Comparison of ENCODE assay signal across 9 mouse cellular contexts in the genomic region with DNA sequence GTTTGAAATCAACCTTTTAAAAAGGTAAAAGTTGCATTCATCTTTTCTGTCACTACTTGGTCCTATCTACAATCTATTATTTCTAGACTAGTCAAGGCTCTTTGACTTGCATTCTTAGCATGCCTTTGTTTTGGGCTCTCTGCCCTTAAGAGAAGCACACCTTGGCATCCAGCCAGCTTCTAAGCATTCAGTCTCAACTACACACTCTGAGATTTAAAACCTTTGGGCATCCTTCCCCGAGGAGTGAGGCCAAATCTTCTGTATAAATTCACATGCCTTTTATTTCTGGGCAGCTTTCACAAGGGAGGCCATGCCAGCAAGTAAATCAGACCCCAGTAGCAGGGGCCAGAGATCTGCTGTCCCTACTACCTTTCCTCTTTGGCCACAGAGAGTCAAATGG.
DNase-seq lines count a peak whose midpoint lies in the region; ATAC-seq lines count a peak whose summit lies in the region.
"Had no signal": no experiment of that assay in that cellular context is flagged by ENCODE, and none has a peak within 500 bp of the region (broad histone marks: within the 10 kb centered on the region; RNA-seq: fewer than 3 reads in every experiment).

No protein-coding gene starts in this region.

- H3K4me3 ChIP-seq in midbrain, embryonic 13.5 days (replicated peaks) = no peak overlapping the region
- H3K4me3 ChIP-seq in midbrain, embryonic 11.5 days (ENCODE audit: low read depth, low read length) = no peak overlapping the region
- H3K4me3 ChIP-seq in forebrain, embryonic 12.5 days (replicated peaks) = no peak overlapping the region
- H3K4me3 ChIP-seq: liver, embryonic 15.5 days had no signal

- H3K27ac ChIP-seq in midbrain, embryonic 13.5 days = no peak overlapping the region
- no peak overlapping the region for H3K27ac ChIP-seq in midbrain, embryonic 11.5 days (ENCODE audit: low read depth, low read length)
- H3K27ac ChIP-seq in forebrain, embryonic 12.5 days = peak overlapping the region; percentile 15; the same call in 1 of the 2 replicates
- H3K27ac ChIP-seq: liver, embryonic 15.5 days had no signal

- 0 out of 2 replicates have a peak, but pooled peaks have one; percentile 16 for ATAC-seq in midbrain, embryonic 13.5 days
- no peak for ATAC-seq in midbrain, embryonic 11.5 days (ENCODE audit: low FRiP score)
- 0 out of 2 replicates have a peak, but pooled peaks have one; percentile 21 for ATAC-seq in forebrain, embryonic 12.5 days (ENCODE audit: low FRiP score)
- no peak for ATAC-seq in erythroid progenitor cell, adult 5-6 weeks (replicated peaks; ENCODE audit: low FRiP score, poor library complexity, severe bottlenecking)

- no peaks in the 10 kb centered on the region for H3K9me3 ChIP-seq in midbrain, embryonic 13.5 days
- H3K9me3 ChIP-seq in midbrain, embryonic 11.5 days (ENCODE audit: control insufficient read depth, low read length) = no peaks in the 10 kb centered on the region
- H3K9me3 ChIP-seq in forebrain, embryonic 12.5 days = no peaks in the 10 kb centered on the region
- H3K9me3 ChIP-seq: liver, embryonic 15.5 days had no signal

- H3K9ac ChIP-seq in midbrain, embryonic 13.5 days (replicated peaks) = no peak overlapping the region
- no peak overlapping the region for H3K9ac ChIP-seq in midbrain, embryonic 11.5 days (ENCODE audit: low read length)
- H3K9ac ChIP-seq in forebrain, embryonic 12.5 days = no peak overlapping the region
- H3K9ac ChIP-seq: liver, embryonic 15.5 days had no signal

- H3K27me3 ChIP-seq in midbrain, embryonic 13.5 days = no peaks in the 10 kb centered on the region
- H3K27me3 ChIP-seq in midbrain, embryonic 11.5 days (ENCODE audit: control insufficient read depth, insufficient read depth, low read length) = no peaks in the 10 kb centered on the region
- H3K27me3 ChIP-seq in forebrain, embryonic 12.5 days = no peaks in the 10 kb centered on the region
- H3K27me3 ChIP-seq: liver, embryonic 15.5 days had no signal

- DNase-seq in gastrocnemius, postnatal 10 days = peak; percentile 38
- DNase-seq in gastrocnemius, adult 8-10 months (ENCODE audit: low spot score in 2 of 2) = no peak
- DNase-seq in midbrain, embryonic 11.5 days (ENCODE audit: low spot score, missing footprints) = no peak
- peak; percentile 20 to 34 for DNase-seq in layer of hippocampus, adult 8-10 months (ENCODE audit: low spot score in 2 of 2)
- DNase-seq in ovary, postnatal 14 days (ENCODE audit: low spot score) = peak; percentile 21

- WGBS in midbrain, embryonic 13.5 days = 26% methylated on average over 1 of the region's 1 CpGs
- WGBS in midbrain, embryonic 11.5 days = 53% methylated on average over 1 of the region's 1 CpGs
- WGBS in forebrain, embryonic 12.5 days = 20% methylated on average over 1 of the region's 1 CpGs

- H3K4me2 ChIP-seq in midbrain, embryonic 13.5 days (replicated peaks) = no peak overlapping the region
- H3K4me2 ChIP-seq in midbrain, embryonic 11.5 days = no peak overlapping the region
- no peak overlapping the region for H3K4me2 ChIP-seq in forebrain, embryonic 12.5 days
- H3K4me2 ChIP-seq: liver, embryonic 15.5 days had no signal

- H3K4me1 ChIP-seq in midbrain, embryonic 13.5 days (replicated peaks) = peaks cover 4% of the 10 kb centered on the region; the same call in 1 of the 2 replicates
- no peaks in the 10 kb centered on the region for H3K4me1 ChIP-seq in midbrain, embryonic 11.5 days (ENCODE audit: control insufficient read depth, insufficient read depth, low read length)
- H3K4me1 ChIP-seq in forebrain, embryonic 12.5 days = peaks cover 8% of the 10 kb centered on the region; the same call in 1 of the 2 replicates
- H3K4me1 ChIP-seq: liver, embryonic 15.5 days had no signal

- H3K36me3 ChIP-seq in midbrain, embryonic 13.5 days = no peaks in the 10 kb centered on the region
- no peaks in the 10 kb centered on the region for H3K36me3 ChIP-seq in midbrain, embryonic 11.5 days (ENCODE audit: control insufficient read depth, insufficient read depth, low read length)
- H3K36me3 ChIP-seq in forebrain, embryonic 12.5 days (replicated peaks) = no peaks in the 10 kb centered on the region; the same call in 1 of the 2 replicates
- H3K36me3 ChIP-seq: liver, embryonic 15.5 days had no signal

Comparison
In these comparisons a context has a peak if more than half of its experiments do, and no peak if none do; other contexts are left out.
1. DNase-seq: peak in gastrocnemius, postnatal 10 days (single experiment), layer of hippocampus, adult 8-10 months (2 of 2) and ovary, postnatal 14 days (single experiment); none in gastrocnemius, adult 8-10 months (0 of 2) and midbrain, embryonic 11.5 days (single experiment).
2. ATAC-seq: peak in midbrain, embryonic 13.5 days (single experiment) and forebrain, embryonic 12.5 days (single experiment); none in midbrain, embryonic 11.5 days (single experiment) and erythroid progenitor cell, adult 5-6 weeks (single experiment).